Mouse (Mus musculus): ENCODE results near the gene Acnat2.
"Not testable (repeated sequence)": the region's sequence is repeated elsewhere in the genome, so short reads cannot be mapped to it uniquely, and the experiment has no call there.

- TF ChIP-seq POLR2A (IDR thresholded peaks at IDR 0.05; ENCODE audit: low read depth, low read length); CTCF (IDR thresholded peaks at IDR 0.05; ENCODE audit: borderline replicate concordance, insufficient read depth, low read length): not testable (repeated sequence)
Measured at GRCm38 (mm10) chr4:49383576-49384318, 24.2 kb downstream of the Acnat2 start.
